Mouse (Mus musculus) cerebellum, postnatal 36 days (tissue): ENCODE data around the gene Mgat5b.

Source experiments
- DNase-seq, 2 experiments: peaks; one replicate each; pipeline ENCODE4 v3.0.0; 2021 to 2022; ENCODE audit warnings: mixed read lengths in 2 of 2

Mgat5b gene

DNA sequence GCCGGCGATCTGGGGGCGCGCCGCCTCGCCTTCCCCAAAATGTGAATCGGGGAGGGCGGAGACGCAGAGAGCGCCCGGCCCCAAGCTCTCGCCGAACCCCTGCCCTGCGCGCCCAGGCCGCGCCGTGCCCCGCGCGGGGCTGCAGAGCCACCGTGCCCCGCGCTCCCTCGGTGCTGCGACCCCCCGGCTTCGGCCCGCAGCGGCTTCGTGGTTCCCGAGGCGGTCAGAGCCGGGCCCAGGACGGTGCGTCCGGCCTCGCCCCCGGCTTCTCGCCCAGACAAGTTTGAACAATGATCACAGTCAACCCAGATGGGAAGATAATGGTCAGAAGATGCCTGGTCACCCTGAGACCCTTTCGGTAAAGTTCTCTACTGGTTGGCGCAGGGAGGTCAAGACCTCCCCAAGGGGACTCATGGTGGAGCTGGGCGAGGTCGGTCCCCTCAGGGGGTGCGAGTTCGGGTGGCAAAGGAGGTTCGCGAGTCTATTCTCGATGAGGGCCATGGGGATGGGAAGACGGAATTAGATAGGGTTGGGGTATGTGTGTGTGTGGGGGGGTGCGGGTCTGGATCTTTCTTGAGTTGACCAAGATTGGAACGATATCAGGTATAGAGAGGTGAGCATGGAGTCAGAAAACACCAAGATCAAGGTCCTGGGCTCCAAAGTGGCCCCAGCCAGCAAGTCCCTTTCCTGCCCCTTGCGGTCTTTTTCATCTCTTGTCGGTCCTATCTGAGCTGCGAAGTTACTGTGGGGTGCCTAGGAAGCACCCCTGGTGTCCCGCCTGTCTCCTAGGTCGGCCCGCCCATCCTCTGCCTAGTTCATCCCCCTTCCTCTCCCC, 740 bp downstream of the Mgat5b start:
- peak in 1 of 2 experiments; percentile 16 for DNase-seq

DNA sequence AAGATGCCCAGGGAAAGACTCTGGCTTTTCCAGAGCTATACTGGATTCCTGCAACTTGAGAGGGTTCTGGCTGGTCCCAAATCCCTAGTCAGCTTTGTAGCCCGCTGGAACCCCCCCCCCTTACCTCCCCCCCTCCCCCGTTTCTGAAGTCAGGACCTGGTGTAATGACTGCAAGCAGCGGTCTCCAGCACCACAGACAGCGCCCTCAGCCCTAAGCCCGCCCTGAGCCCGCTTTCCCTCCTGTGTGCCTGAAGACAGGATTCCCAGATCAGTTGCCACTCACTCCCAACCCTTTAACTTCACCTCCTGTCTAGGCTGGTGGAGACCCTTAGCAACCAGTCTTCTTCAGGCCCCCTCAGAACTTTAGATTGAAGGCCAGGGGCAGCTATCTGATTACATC, 2.1 kb downstream of the Mgat5b start:
- no peak for DNase-seq

GRCm38 (mm10) chr11:116922058-116922457, 3.4 kb downstream of the Mgat5b start:
- peak; percentile 47 to 60 for DNase-seq

GRCm38 (mm10) chr11:116928031-116928430, 9.4 kb downstream of the Mgat5b start:
- DNase-seq, result no peak

DNA sequence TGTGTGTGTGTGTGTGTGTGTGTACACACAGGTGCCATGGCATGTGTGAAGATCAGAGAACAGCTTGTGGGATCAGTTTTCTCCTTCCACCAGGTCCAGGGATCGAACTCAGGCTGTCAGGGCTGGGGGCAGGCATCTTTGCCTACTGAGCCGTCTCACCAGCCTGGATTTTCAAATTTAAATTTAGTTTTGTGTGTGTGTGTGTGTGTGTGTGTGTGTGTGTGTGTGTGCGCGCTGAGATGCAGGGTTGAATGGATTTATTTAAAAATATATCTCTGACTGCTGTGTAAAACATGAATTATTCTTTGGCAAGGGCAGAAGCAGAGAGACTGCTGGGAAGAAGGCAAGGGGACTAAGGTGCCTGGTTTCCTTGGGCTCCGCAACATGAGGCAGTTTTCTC, 16.2 kb downstream of the Mgat5b start:
- DNase-seq, result no peak

GRCm38 (mm10) chr11:116935354-116935753, 16.7 kb downstream of the Mgat5b start:
- DNase-seq, result no peak

- DNase-seq, result no peak
These were observed 17.3 kb downstream of the Mgat5b start for GRCm38 (mm10) chr11:116935917-116936316.

DNA sequence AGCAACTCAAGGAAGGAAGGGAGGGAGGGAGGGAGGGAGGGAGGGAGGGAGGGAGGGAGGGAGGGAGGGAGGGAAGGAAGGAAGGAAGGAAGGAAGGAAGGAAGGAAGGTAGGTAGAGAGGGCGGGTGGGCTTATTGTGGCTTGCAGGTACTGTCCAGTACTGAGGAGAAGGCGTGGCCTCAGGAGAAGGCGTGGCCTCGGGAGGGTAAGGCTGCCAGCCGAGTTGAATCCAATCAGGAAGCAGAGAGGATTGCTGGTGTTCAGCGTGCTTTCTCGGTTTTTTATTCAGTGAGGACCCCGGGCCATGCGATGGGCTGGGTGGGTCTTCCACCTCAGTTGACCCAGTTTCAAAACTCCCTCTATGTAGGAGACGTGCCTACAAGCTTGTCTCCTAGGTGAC, 18.5 kb downstream of the Mgat5b start:
- DNase-seq, result no peak

GRCm38 (mm10) chr11:116940088-116940855, 21.6 kb downstream of the Mgat5b start:
- DNase-seq, result no peak

GRCm38 (mm10) chr11:116944346-116944745, 25.7 kb downstream of the Mgat5b start:
- DNase-seq, result no peak

DNA sequence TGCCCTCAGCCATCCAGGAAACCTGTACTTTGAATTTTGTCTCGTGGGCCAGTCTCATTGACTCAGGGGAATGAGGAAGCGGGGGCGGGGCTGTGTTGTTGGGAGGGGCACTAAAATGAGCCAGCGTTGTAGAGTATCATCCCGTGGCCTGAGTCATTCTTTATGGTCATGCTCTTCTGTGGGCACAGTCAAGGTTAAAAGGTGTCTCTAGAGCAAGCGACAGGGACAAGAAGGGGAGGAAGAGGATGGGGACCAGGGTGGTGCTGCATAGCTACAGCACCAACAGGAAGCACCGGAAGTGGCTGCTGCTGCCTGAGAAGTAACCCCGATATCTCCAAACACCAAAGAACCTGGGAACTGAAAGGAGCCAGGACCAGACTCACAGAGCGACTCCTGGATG, 31.2 kb downstream of the Mgat5b start:
- no peak for DNase-seq

DNA sequence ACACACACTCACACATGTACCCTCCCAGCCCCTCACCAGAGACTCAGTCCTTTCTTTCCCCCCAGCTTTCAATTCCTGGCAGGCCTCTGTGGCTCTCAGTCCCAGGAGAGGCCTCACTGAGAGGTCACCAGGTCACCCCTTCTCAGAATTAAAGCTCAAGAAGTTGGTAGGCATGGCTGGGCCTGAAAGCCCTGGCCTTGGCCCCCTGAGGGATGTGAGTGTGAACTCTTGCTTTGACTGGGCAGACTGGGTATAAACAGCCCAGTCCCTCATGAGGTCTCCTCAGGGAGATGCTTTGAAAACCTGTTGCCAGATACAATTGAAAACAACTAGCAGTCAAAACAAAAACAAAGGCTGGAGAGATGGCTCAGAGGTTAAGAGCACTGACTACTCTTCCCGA, 32.8 kb downstream of the Mgat5b start:
- no peak for DNase-seq

GRCm38 (mm10) chr11:116954231-116955118, 35.8 kb downstream of the Mgat5b start:
- DNase-seq, result no peak

GRCm38 (mm10) chr11:116958601-116959000, 39.9 kb downstream of the Mgat5b start:
- no peak for DNase-seq

- DNase-seq, result no peak
These were observed 46.4 kb downstream of the Mgat5b start for GRCm38 (mm10) chr11:116965061-116965460.

- DNase-seq, result no peak
These were observed 47.3 kb downstream of the Mgat5b start for GRCm38 (mm10) chr11:116965961-116966360.

GRCm38 (mm10) chr11:116968586-116968985, 49.9 kb downstream of the Mgat5b start:
- no peak for DNase-seq

DNA sequence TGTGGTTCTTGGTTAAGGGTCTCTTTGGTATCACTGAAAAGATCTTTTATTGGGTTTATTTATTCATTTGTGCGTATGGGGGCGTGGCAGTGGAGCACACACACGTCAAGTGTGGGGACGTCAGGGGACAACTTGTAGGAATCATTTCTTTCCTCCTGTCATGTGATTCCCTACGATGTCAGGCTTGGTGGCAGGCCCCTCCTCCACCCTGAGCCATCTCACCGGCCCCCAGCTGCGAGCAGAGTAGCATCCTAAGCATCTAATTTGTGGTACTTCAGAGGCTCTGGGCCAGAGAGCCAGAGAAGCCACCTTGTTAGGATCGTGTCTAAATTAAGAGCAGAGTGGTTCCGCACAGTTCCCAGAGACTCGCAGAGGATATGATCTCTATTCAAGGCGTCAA, 50.8 kb downstream of the Mgat5b start:
- DNase-seq, result no peak

DNA sequence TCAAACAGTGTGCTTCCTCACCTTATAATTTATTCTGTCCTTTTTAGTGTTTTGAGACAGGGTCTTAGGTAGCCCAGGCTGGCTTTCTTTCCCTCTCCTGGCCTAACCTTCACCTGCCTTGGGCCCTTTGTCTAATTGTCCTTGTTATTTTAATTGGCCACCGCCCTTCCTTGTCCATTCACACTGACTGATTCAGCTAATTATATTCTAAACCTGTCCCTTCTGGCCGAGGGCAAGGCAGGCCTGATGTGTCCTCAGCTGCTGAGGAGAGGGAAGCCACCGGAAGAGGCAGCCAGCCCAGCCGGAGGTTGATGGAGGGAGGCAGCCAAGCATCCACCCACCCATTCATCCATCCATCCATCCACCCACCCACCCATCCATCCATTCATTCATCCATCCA, 52.2 kb downstream of the Mgat5b start:
- DNase-seq, result no peak

DNA sequence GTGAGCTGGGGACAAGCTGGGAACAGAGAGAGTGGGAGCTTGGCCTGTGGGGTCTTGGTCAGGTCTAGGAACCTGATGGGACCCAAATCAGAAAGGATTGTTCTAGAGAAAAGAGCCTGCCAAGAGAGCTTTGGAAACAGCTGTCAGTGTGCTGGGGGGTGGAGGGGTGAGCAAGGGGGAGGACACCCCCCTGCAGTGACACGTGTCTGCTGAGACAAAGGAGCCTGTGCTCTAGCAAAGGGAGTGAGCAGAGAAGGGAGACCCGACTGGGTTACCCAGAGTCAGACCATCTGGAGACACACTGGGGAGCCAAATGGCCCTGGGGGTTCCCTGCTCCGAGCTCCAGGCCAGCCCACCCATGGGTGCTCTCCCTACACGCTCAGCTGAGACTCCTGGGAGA, 54.2 kb downstream of the Mgat5b start:
- DNase-seq, result no peak

DNA sequence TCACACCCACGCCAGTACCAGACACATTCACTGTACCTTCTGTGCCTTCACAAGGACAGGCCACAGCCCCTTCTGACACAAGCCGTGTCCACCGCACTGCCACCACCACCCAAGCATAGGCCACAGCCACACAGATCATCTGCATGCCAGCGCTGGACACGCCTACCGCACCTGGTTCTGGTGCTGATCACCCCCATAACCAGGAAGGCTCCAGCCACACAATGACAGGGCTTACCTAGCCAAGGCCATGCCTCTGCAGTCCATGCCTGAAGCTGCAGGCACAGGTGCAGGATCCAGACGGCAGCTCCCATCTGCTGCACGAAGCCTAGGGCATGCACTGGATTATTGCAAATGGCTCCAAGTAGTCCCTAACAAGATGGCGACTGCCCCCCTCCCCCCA, 54.8 kb downstream of the Mgat5b start:
- DNase-seq, result no peak

DNA sequence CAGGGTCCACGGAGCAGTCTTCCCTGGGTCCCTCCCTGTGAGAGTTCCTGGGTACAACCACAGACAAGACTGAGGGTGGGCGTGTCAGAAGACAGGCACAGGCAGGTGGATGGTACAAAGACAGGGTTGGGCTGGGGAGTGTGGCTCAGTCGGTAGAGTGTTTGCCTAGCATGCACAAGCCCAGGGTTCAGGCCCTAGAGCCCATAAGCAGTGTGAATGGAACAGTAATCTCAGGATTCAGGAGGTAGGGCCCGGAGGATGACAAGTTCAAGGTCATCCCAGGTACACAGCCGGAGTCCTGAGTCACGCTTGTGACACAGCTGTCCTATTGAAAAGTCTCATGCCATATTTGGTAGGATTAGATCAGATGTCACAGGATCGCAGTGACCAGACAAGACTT, 55.7 kb downstream of the Mgat5b start:
- no peak for DNase-seq

DNA sequence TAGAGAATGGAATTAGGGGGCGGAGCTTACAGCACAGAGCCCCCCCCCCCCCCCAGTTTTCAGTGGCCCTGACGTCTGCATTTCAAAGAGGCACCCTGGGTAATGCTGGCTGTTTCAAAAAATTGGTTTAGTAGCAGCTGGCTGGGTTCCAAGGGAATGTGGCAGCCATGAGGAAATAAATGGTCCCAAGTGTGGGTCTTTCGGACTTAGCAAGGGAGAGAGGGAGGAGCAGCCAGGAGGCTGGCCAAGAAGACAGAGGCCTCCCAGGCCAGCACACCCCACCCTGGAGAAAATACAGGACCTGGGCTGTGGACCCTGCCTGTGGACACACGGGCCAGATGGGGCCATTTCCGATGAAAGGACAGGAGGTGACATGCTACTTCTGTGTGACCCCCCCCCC, 61.6 kb downstream of the Mgat5b start:
- DNase-seq, result no peak
